Mouse (Mus musculus): Measurements from ENCODE around the gene Ttc39b.

Gene Ttc39b

DNA sequence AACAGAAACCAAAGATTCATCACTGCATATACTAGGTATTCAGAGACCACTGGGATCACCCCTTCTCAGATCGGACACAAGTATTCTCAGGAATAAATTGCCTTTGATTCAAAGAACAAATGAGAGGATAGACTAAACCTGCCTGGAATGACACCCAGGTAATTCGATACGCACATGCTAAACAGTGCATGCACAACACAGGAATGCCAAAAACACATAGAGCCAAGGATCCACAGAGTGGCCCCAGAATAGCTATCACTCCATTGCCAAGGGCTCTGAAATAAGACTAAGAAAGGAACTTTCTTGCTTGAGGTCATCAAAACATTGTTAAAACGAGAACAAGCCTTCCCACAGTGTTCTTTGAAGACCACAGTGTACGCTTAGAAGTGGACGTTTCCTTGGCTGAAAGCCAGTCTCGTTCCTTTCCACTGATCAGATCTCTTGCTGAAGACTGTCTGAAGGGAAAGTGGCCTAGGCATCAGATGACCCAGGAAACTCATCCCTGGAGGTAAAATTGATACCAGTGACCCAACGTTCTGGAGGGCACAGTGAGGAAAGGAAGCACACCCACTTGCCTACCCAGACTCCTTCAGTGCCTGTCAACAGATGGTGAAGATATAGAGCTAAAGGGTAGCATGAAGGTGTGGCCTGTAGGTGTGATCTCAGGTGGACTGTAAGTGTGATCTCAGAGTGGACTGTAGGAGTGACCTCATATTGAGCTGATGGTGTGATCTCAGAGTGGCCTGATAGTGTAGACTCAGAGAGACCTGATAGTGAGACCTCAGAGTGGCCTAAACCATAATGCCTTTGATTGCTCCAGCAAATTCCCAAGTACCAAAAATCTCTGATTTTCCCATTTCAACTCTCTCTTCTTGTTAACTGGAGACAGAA lies 141.6 kb downstream of the Ttc39b start:
- no peak for DNase-seq

DNA sequence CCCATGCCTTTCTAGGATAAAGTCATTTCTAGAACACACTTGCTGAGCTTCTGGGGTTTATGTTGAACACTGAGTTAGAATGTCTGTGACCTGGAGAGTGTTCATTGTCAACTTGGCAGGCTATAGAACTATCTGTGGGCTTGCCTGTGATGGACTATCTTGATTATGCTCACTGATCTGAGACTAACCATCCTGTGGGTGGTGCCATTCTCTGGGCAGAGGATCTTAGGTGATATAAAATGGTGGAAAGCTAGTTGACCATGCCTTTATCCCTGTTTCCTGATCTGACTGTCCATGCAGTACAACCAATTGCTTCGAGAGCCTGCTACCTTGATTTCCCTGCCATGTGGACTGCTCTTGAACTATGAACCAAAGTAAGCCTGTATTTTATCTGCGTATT lies 146.6 kb downstream of the Ttc39b start:
- DNase-seq = no peak

DNA sequence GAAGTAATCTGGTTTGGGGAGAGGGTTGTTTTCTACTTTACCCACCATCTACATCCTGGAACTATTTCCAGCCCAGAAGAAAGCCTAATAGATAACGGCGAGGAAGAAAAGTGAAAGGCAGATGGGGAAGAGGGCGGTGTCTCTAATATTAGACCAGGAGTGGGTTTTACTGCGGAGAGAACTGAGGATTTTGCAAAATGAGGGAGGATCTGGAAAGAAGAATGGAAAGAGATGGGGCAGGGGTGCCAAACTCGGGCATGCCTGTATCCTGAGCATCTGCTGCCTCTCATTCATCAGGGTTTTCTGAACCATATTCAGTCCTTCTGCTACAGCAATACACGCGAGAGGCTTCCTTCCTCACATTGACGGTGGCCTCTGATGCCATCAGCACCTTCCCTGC lies 149.1 kb downstream of the Ttc39b start:
- no peak for DNase-seq

DNA sequence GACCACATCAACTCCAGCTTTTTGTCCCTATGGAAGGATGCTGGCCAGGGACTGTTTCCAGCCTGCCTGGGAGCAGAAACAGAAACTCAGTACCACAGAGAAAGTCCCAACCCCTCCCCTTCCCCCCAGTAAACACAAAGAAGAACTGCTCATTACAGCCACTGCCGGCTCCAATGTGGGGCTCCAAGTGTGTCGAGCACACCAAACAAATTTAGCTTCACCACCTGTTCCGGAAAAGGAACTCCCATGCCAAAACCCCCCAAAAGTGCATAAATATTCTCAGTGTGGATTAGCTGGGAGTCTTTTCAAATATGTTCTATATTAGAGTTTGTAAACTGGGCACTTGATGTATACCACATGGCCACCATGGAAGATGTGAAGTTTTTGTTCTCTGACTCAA lies 151.8 kb downstream of the Ttc39b start:
- no peak for DNase-seq

DNA sequence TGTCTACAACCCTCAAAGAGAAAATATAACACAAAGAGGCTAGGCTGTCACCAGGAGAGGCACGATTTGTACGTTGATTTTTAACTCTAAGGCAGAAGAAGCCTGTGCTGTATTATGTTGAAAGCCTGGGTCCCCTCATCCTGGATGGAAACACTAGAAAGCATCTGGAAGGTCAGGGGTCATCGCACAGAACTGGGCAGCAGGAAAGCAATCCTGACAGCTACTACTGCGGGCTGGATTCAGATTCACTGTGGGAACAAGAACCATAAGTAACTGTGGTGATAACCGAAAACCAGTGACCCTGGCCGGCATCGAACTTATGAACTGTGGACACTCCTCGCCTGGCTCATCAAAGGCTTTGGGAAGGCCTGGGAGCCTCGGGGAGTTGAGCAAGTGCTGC lies 153.3 kb downstream of the Ttc39b start:
- DNase-seq = no peak

Data from lung, postnatal 36 days (tissue).